Mouse (Mus musculus): ENCODE data around the gene Tmem163.

DNA sequence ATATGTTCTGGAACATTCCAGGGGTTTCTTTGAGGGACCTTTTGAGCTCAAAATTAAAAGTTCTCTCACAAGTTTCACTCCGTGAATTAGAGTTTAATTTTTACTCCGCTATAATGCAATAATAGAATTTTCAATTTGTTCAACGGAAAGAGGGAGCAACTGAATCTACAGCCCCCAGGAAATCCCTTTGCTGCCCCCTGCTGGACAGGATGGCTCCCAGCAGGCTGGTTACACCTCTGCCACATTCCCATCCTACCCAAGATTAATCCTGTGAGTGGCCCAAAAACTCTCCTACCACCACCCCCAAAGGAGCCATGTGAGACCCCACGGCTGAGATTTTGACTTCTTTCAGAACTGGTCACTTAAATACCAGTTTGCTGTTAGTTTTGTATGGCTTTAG lies 192.2 kb downstream of the Tmem163 start:
- no peak for TF ChIP-seq POLR2A (IDR thresholded peaks at IDR 0.05; ENCODE audit: low read depth, low read length)
- no peak for TF ChIP-seq CTCF (IDR thresholded peaks at IDR 0.05; ENCODE audit: borderline replicate concordance, insufficient read depth, low read length)

Measured in embryonic fibroblast, embryonic 13.5 days (primary cell).